In genomic region chr3:136917080-136917479, GRCm38 (mm10) we compare ENCODE assay signal across 19 mouse cellular contexts.
"Had no signal": no experiment of that assay in that cellular context is flagged by ENCODE, and none has a peak within 500 bp of the region (broad histone marks: within the 10 kb centered on the region; RNA-seq: fewer than 3 reads in every experiment).

No protein-coding gene starts in this region.

- DNase-seq: kidney, postnatal 25 days; left cerebral cortex, postnatal 4 days; liver, postnatal 0 days; lung, embryonic 14.5 days; retina, postnatal 1 day; right cerebral cortex, postnatal 25 days; thymus, adult 18-20 months; thymus, postnatal 36 days had no signal

- H3K4me3 ChIP-seq: limb, embryonic 12.5 days; limb, embryonic 15.5 days; midbrain, embryonic 12.5 days; midbrain, embryonic 15.5 days; neural tube, embryonic 12.5 days; neural tube, embryonic 15.5 days had no signal

- H3K36me3 ChIP-seq: midbrain, embryonic 12.5 days; midbrain, embryonic 15.5 days had no signal

- H3K27me3 ChIP-seq: limb, embryonic 12.5 days; limb, embryonic 15.5 days; midbrain, embryonic 12.5 days; midbrain, embryonic 15.5 days; neural tube, embryonic 12.5 days; neural tube, embryonic 15.5 days had no signal

- H3K9me3 ChIP-seq: limb, embryonic 12.5 days; limb, embryonic 15.5 days; midbrain, embryonic 12.5 days; midbrain, embryonic 15.5 days; neural tube, embryonic 12.5 days; neural tube, embryonic 15.5 days had no signal

- H3K4me1 ChIP-seq: limb, embryonic 12.5 days; limb, embryonic 15.5 days; midbrain, embryonic 12.5 days; midbrain, embryonic 15.5 days; neural tube, embryonic 12.5 days; neural tube, embryonic 15.5 days had no signal

- ATAC-seq: liver, postnatal 0 days; lung, postnatal 0 days; midbrain, embryonic 15.5 days had no signal

- H3K4me2 ChIP-seq: limb, embryonic 12.5 days; limb, embryonic 15.5 days; liver, embryonic 11.5 days; lung, embryonic 14.5 days; midbrain, embryonic 12.5 days; midbrain, embryonic 15.5 days; neural tube, embryonic 12.5 days; neural tube, embryonic 15.5 days had no signal

- H3K9ac ChIP-seq: limb, embryonic 12.5 days; limb, embryonic 15.5 days; liver, embryonic 14.5 days; liver, postnatal 0 days; lung, embryonic 14.5 days; midbrain, embryonic 12.5 days; midbrain, embryonic 15.5 days; neural tube, embryonic 12.5 days; neural tube, embryonic 15.5 days had no signal

- H3K27ac ChIP-seq: kidney, postnatal 0 days; limb, embryonic 12.5 days; limb, embryonic 15.5 days; liver, embryonic 14.5 days; macrophage; midbrain, embryonic 12.5 days; midbrain, embryonic 15.5 days; neural tube, embryonic 12.5 days; neural tube, embryonic 15.5 days had no signal
